Mouse (Mus musculus) stomach, postnatal 0 days (tissue): ENCODE results near the gene Gid8. TPM values are rescaled to one million over a fixed set of nuclear protein-coding genes. Genes with fewer than 3 reads are reported as not detected.

Experiments
- ATAC-seq: fragments of 200-750 bp; cut with Nextera tagmentation; 2 replicates; pipeline ENCODE4 v1.8.0; 2017; ENCODE audit not compliant: low FRiP score, low TSS enrichment
- DNase-seq: peaks from one replicate; pipeline ENCODE4 v3.0.0-alpha.2; 2016; ENCODE audit warnings: low spot score
- H3K27ac ChIP-seq: fragments of 300-500 bp; sonication (generic); replicated peaks from 2 replicates; pipeline ENCODE4 v1.5.1; 2014; ENCODE audit warnings: mild to moderate bottlenecking, control low read depth
- H3K27me3 ChIP-seq: fragments of 300-500 bp; sonication (generic); 2 replicates; pipeline ENCODE4 v1.6.1; 2014; ENCODE audit warnings: low read length; ENCODE audit not compliant: control insufficient read depth, insufficient read depth
- H3K36me3 ChIP-seq: fragments of 300-500 bp; sonication (generic); 2 replicates; pipeline ENCODE4 v1.6.1; 2014; ENCODE audit warnings: low read length, mixed read lengths; ENCODE audit not compliant: control insufficient read depth, insufficient read depth
- H3K4me1 ChIP-seq: fragments of 300-500 bp; sonication (generic); replicated peaks from 2 replicates; pipeline ENCODE4 v1.6.1; 2014; ENCODE audit warnings: antibody characterized with exemption; ENCODE audit not compliant: control insufficient read depth, insufficient read depth
- H3K4me2 ChIP-seq: fragments of 300-500 bp; sonication (generic); replicated peaks from 2 replicates; pipeline ENCODE4 v1.6.1; 2014; ENCODE audit warnings: low read depth, mild to moderate bottlenecking, control low read depth, moderate library complexity
- H3K4me3 ChIP-seq: fragments of 300-500 bp; sonication (generic); 2 replicates; pipeline ENCODE4 v1.5.1; 2014; ENCODE audit warnings: low read depth, low read length, control low read depth
- H3K9ac ChIP-seq: fragments of 300-500 bp; sonication (generic); 2 replicates; pipeline ENCODE4 v1.6.1; 2014; ENCODE audit warnings: mild to moderate bottlenecking, low read length, control low read depth, mixed read lengths
- H3K9me3 ChIP-seq: fragments of 300-500 bp; sonication (generic); 2 replicates; pipeline ENCODE4 v1.6.1; 2016; ENCODE audit warnings: low read length; ENCODE audit not compliant: control insufficient read depth
- CTCF ChIP-seq: IDR thresholded peaks from 2 replicates; pipeline ENCODE4 v1.5.1; 2016; ENCODE audit warnings: antibody characterized with exemption, low read depth, mild to moderate bottlenecking, moderate library complexity
- EP300 ChIP-seq: optimal IDR thresholded peaks from 2 replicates; pipeline ENCODE3; 2016; ENCODE audit warnings: antibody characterized with exemption
- WGBS: fragments of 180-500 bp; shearing (Covaris S2); extraction: QIAGEN DNeasy Blood & Tissue Kit; methylation state at CpG from one replicate; pipeline ENCODE4 v1.1.7; 2014; 5-methylcytosine and 5-hydroxymethylcytosine counted together
- polyA plus RNA-seq: library from polyadenylated mRNA; unstranded; fragments of >200 nt; fragmentation: Nextera tagmentation; extraction: Ambion mirVana; gene quantifications from 2 replicates; pipeline ENCODE4 v1.2.1, GENCODE M21; 2015

The Gid8 gene
- polyA plus RNA-seq, 1 experiment from 2014 or later = 60.7 TPM

GRCm38 (mm10) chr2:180746569-180747192 lies 36.8 kb downstream of the Gid8 start:
- Histone ChIP-seq H3K9ac (no peak overlapping the region), H3K27me3 (no peaks in the 10 kb centered on the region), H3K27ac (no peak overlapping the region), H3K36me3 (no peaks in the 10 kb centered on the region), H3K9me3 (no peaks in the 10 kb centered on the region), H3K4me3 (no peak overlapping the region), H3K4me1 (no peaks in the 10 kb centered on the region), H3K4me2 (no peak overlapping the region)
- TF ChIP-seq EP300 (no peak), CTCF (no peak)
- ATAC-seq (no peak), DNase-seq (no peak)
- WGBS = 45% methylated on average over 5 of the region's 5 CpGs

DNA sequence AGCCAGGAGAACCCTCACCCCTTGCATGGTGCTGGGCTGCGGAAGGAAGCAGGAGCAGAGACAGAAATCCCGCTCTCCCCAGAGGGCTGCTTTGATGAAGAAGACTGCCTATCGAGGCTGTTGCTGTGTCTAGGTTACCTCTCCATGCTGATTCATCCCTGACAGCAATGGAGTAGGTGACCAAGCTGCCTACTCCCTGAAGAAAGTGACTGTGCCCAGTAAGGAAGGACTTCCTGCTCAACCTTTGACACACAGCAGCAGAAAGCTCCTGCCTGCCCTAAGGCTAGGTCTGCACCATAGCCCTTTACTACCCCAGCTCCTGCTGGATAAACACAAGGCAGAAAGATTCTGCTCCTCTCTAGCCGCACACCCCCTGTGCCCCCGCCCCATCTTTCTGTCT lies 39.0 kb downstream of the Gid8 start:
- WGBS = 33% methylated on average over 5 of the region's 5 CpGs
- Histone ChIP-seq H3K27ac (no peak overlapping the region), H3K27me3 (no peaks in the 10 kb centered on the region), H3K4me1 (no peaks in the 10 kb centered on the region), H3K36me3 (no peaks in the 10 kb centered on the region), H3K4me2 (no peak overlapping the region), H3K9me3 (no peaks in the 10 kb centered on the region), H3K4me3 (no peak overlapping the region), H3K9ac (no peak overlapping the region)
- ATAC-seq (peak; percentile 57), DNase-seq (no peak)
- TF ChIP-seq CTCF = no peak
- no peak for TF ChIP-seq EP300

GRCm38 (mm10) chr2:180754976-180755688 lies 45.2 kb downstream of the Gid8 start:
- DNase-seq (no peak), ATAC-seq (no peak)
- no peak overlapping the region for H3K4me2 ChIP-seq
- no peaks in the 10 kb centered on the region for H3K4me1 ChIP-seq
- H3K4me3 ChIP-seq = no peak overlapping the region
- no peaks in the 10 kb centered on the region for H3K9me3 ChIP-seq
- no peaks in the 10 kb centered on the region for H3K27me3 ChIP-seq
- no peak overlapping the region for H3K27ac ChIP-seq
- TF ChIP-seq EP300 (no peak), CTCF (no peak)
- H3K36me3 ChIP-seq = no peaks in the 10 kb centered on the region
- no peak overlapping the region for H3K9ac ChIP-seq
- WGBS = 66% methylated on average over 5 of the region's 5 CpGs

- Histone ChIP-seq H3K9ac (no peak overlapping the region), H3K27ac (no peak overlapping the region), H3K27me3 (no peaks in the 10 kb centered on the region), H3K36me3 (no peaks in the 10 kb centered on the region), H3K4me2 (no peak overlapping the region), H3K4me3 (no peak overlapping the region), H3K4me1 (no peaks in the 10 kb centered on the region), H3K9me3 (no peaks in the 10 kb centered on the region)
- DNase-seq (peak; percentile 78), ATAC-seq (0 out of 2 replicates have a peak, but pooled peaks have one; percentile 51)
- WGBS = 5% methylated on average over 8 of the region's 8 CpGs
- TF ChIP-seq CTCF (no peak), EP300 (no peak)
These were observed 46.0 kb downstream of the Gid8 start for GRCm38 (mm10) chr2:180755896-180756295.

DNA sequence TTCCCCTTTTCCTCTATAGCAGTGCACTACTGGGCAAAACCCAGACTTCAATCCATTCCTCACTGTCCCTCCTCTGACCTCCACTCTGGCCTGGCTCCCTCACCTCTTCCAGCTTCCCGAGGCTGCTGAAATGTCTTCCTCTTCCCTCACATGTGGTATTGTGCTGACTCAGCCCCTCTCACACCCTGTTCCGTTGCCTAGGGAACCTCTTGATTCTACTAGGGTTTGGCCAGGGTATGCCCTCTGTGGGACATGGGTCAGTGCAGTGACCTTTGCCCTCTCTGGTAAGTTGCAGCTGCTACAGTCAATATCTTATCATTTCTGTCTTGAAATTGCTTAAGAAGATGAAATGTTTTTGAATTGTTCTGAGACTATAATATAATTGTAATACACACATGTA lies 46.9 kb downstream of the Gid8 start:
- H3K27ac ChIP-seq = no peak overlapping the region
- H3K4me2 ChIP-seq = no peak overlapping the region
- no peaks in the 10 kb centered on the region for H3K9me3 ChIP-seq
- TF ChIP-seq EP300 (no peak), CTCF (no peak)
- no peak overlapping the region for H3K9ac ChIP-seq
- no peaks in the 10 kb centered on the region for H3K4me1 ChIP-seq
- H3K27me3 ChIP-seq = no peaks in the 10 kb centered on the region
- no peak overlapping the region for H3K4me3 ChIP-seq
- DNase-seq (no peak), ATAC-seq (no peak)
- H3K36me3 ChIP-seq = no peaks in the 10 kb centered on the region
- WGBS = 28% methylated on average over 2 of the region's 2 CpGs
